Mouse (Mus musculus) neural tube, embryonic 11.5 days (tissue): ENCODE data around the gene H2afz. TPM values are rescaled to one million over a fixed set of nuclear protein-coding genes. Genes with fewer than 3 reads are reported as not detected.
A peak's percentile ranks its signal among the peaks of the same experiment; 100 is the strongest.

ENCODE experiments used
- ATAC-seq: fragments of 200-750 bp; cut with Nextera tagmentation; 2 replicates; pipeline ENCODE4 v1.8.0; 2017; ENCODE audit warnings: moderate number of reproducible peaks, mild to moderate bottlenecking, moderate TSS enrichment, moderate library complexity; ENCODE audit not compliant: insufficient read depth, low FRiP score, low TSS enrichment
- DNase-seq: peaks from one replicate; pipeline ENCODE4 v3.0.0-alpha.2; 2015; ENCODE audit warnings: low spot score
- H3K27ac ChIP-seq: fragments of 300-500 bp; sonication (generic); 2 replicates; pipeline ENCODE4 v1.5.1; 2014; ENCODE audit warnings: low read depth, mild to moderate bottlenecking, low read length
- H3K27me3 ChIP-seq: fragments of 300-500 bp; sonication (generic); 2 replicates; pipeline ENCODE4 v1.6.1; 2014; ENCODE audit warnings: mild to moderate bottlenecking, low read length, mixed read lengths; ENCODE audit not compliant: control insufficient read depth, insufficient read depth
- H3K36me3 ChIP-seq: fragments of 300-500 bp; sonication (generic); 2 replicates; pipeline ENCODE4 v1.6.1; 2014; ENCODE audit warnings: mild to moderate bottlenecking, low read length, moderate library complexity, mixed read lengths; ENCODE audit not compliant: control insufficient read depth, insufficient read depth
- H3K4me1 ChIP-seq: fragments of 300-500 bp; sonication (generic); 2 replicates; pipeline ENCODE4 v1.6.1; 2014; ENCODE audit warnings: low read length, mixed read lengths; ENCODE audit not compliant: control insufficient read depth, insufficient read depth
- H3K4me2 ChIP-seq: fragments of 300-500 bp; sonication (generic); 2 replicates; pipeline ENCODE4 v1.6.1; 2014; ENCODE audit warnings: low read depth, mild to moderate bottlenecking, moderate library complexity
- H3K4me3 ChIP-seq: fragments of 300-500 bp; sonication (generic); 2 replicates; pipeline ENCODE4 v1.5.1; 2014; ENCODE audit warnings: low read depth, low read length
- H3K9ac ChIP-seq: fragments of 300-500 bp; sonication (generic); 2 replicates; pipeline ENCODE4 v1.6.1; 2014; ENCODE audit warnings: mild to moderate bottlenecking, low read length
- H3K9me3 ChIP-seq: fragments of 300-500 bp; sonication (generic); 2 replicates; pipeline ENCODE4 v1.6.1; 2016; ENCODE audit warnings: low read length; ENCODE audit not compliant: control insufficient read depth
- WGBS: fragments of 180-500 bp; shearing (Covaris S2); extraction: QIAGEN DNeasy Blood & Tissue Kit; methylation state at CpG from one replicate; pipeline ENCODE4 v1.1.7; 2014; 5-methylcytosine and 5-hydroxymethylcytosine counted together
- polyA plus RNA-seq: library from polyadenylated mRNA; unstranded; fragments of >200 nt; fragmentation: Nextera tagmentation; extraction: Ambion mirVana; gene quantifications from 2 replicates; pipeline ENCODE4 v1.2.1, GENCODE M21; 2014

The H2afz gene
- polyA plus RNA-seq, 1 experiment from 2014 or later = 2,454 TPM

DNA sequence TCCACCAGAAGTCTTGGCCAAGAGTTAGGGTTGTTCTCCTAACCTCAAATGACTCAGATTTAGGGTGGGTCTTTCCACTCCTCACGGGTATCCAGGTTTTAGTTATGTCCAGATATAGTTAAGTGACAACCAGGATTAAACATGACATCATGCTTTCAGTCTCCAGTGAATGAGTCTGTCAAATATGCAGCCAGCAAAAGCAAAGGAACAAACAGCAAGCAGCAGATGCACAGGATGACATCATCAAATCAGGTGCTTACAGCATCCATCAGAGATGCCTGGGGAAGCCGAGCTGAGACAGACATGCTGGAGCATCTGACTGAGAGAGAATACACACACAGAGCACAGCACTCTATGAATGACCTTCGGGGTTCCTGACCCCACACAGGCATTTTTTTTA, 9.0 kb upstream of the H2afz start:
- WGBS = 82% methylated on average over 3 of the region's 3 CpGs
- Histone ChIP-seq H3K9me3 (no peaks in the 10 kb centered on the region), H3K27ac (no peak overlapping the region), H3K9ac (no peak overlapping the region), H3K27me3 (no peaks in the 10 kb centered on the region), H3K36me3 (no peaks in the 10 kb centered on the region), H3K4me3 (no peak overlapping the region), H3K4me1 (no peaks in the 10 kb centered on the region), H3K4me2 (no peak overlapping the region)
- ATAC-seq (no peak), DNase-seq (no peak)

DNA sequence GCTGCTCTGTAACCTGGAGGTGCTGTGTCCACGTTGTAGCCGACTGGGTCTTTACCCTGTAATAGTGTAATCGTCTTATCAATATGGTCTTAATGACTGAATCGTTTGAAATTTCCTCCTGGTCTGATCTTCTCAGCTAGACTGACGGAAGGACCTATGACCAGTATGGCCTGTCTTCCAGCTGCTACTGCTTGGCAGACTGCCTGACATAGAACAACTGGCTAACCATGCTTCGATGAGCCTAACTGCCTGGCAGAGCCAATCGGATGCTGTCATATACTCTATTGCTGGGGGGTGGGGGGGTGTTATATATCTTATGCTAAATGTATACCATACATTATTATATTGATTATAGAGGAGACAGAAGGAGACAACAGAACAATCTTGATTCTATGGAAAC, 8.2 kb upstream of the H2afz start:
- no peak overlapping the region for H3K4me3 ChIP-seq
- H3K27me3 ChIP-seq = no peaks in the 10 kb centered on the region
- H3K4me1 ChIP-seq = no peaks in the 10 kb centered on the region
- no peaks in the 10 kb centered on the region for H3K36me3 ChIP-seq
- H3K27ac ChIP-seq = no peak overlapping the region
- H3K9ac ChIP-seq = no peak overlapping the region
- ATAC-seq = no peak
- WGBS = 90% methylated on average over 7 of the region's 7 CpGs
- H3K9me3 ChIP-seq = no peaks in the 10 kb centered on the region
- H3K4me2 ChIP-seq = no peak overlapping the region
- DNase-seq = no peak

DNA sequence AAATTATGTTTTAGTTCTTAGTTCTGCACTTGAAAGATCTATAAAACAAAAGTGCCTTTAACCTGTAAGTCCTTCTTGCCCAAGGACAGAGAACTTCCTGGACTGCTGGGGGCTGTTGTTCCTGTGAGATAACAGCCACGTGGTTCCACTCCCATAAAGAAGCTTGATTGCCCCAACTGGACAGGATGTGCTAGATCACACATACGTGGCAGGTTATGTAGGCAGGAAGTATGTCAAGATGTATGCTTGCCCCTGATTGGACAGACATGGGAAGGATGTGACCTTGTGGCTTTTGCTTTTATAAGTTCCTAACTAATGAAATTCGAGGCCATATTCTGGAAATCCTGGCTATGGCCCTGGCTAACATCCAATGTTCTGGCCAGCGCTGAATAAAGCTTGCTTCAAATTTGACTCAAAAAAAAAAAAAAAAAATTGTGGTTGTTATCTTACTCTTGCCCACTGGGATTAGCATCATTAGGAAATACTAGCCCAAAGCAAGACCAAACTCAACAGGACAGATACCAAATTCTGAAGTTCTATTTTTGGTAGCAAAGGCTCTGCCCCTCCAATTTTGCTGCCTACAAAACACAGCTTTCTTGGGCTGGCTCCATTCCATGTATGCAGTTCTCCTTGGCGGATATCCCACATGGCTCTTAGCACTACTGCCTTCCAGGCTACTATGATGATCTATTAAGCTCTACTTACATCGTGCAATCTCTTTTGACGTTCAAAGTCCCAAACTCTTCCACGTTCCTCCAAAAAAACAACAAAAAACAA, 3.7 kb upstream of the H2afz start:
- no peak for ATAC-seq
- WGBS = 82% methylated on average over 8 of the region's 8 CpGs
- no peaks in the 10 kb centered on the region for H3K27me3 ChIP-seq

DNA sequence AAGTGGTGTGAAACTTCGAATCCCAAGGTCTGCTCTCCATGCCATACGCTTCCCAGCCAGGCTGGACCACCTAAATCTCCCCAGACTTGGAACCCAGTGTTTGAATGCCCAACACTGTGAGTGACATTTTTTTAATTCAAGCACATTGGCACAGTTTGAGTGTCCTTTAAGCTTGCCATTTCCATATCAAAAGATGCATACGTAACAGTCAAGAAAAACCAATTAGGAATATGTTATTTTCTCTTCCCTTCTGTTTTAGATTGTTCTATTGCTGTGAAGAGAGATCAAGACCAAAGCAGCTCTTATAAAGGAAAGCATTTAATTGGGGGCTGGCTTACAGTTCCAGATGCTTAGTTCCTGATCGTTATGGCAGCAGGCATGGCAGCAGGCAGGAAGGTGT, 2.9 kb upstream of the H2afz start:
- 98% methylated on average over 4 of the region's 4 CpGs for WGBS
- no peaks in the 10 kb centered on the region for H3K27me3 ChIP-seq
- no peak overlapping the region for H3K27ac ChIP-seq
- no peaks in the 10 kb centered on the region for H3K36me3 ChIP-seq
- H3K4me2 ChIP-seq = no peak overlapping the region
- no peak overlapping the region for H3K9ac ChIP-seq
- no peaks in the 10 kb centered on the region for H3K9me3 ChIP-seq
- DNase-seq (no peak), ATAC-seq (no peak)
- H3K4me3 ChIP-seq = no peak overlapping the region
- no peaks in the 10 kb centered on the region for H3K4me1 ChIP-seq

More for the DNA sequence above, 3.7 kb upstream of the H2afz start:
- H3K4me3 ChIP-seq = no peak overlapping the region
- no peaks in the 10 kb centered on the region for H3K9me3 ChIP-seq
- no peaks in the 10 kb centered on the region for H3K36me3 ChIP-seq
- H3K9ac ChIP-seq = no peak overlapping the region
- no peaks in the 10 kb centered on the region for H3K4me1 ChIP-seq
- no peak overlapping the region for H3K27ac ChIP-seq
- no peak for DNase-seq
- no peak overlapping the region for H3K4me2 ChIP-seq

DNA sequence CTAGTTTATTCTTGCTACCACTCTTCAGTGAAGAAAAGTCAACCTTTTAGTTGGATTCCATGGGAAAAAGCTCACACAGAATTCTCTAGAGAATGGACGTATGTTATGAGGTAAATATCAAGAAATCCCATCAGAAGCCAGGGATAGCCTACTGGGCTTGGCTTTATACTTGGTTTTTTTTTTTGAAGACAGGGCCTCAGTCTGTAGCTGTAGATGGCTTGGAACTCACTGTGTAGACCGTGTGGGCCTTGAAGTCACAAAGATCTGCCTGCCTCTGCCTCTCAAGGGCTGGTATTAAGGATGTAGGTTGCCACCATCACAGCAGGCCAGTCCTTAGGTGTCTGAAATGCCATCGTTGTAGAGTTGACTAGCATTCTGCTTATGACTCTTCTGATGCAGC, 1.7 kb upstream of the H2afz start:
- Histone ChIP-seq H3K4me2 (no peak overlapping the region), H3K27me3 (no peaks in the 10 kb centered on the region), H3K36me3 (no peaks in the 10 kb centered on the region), H3K4me3 (no peak overlapping the region), H3K4me1 (peaks cover 6% of the 10 kb centered on the region; the same call in 1 of the 2 replicates), H3K27ac (no peak overlapping the region), H3K9ac (no peak overlapping the region), H3K9me3 (no peaks in the 10 kb centered on the region)
- DNase-seq (no peak), ATAC-seq (no peak)
- 95% methylated on average over 3 of the region's 3 CpGs for WGBS

DNA sequence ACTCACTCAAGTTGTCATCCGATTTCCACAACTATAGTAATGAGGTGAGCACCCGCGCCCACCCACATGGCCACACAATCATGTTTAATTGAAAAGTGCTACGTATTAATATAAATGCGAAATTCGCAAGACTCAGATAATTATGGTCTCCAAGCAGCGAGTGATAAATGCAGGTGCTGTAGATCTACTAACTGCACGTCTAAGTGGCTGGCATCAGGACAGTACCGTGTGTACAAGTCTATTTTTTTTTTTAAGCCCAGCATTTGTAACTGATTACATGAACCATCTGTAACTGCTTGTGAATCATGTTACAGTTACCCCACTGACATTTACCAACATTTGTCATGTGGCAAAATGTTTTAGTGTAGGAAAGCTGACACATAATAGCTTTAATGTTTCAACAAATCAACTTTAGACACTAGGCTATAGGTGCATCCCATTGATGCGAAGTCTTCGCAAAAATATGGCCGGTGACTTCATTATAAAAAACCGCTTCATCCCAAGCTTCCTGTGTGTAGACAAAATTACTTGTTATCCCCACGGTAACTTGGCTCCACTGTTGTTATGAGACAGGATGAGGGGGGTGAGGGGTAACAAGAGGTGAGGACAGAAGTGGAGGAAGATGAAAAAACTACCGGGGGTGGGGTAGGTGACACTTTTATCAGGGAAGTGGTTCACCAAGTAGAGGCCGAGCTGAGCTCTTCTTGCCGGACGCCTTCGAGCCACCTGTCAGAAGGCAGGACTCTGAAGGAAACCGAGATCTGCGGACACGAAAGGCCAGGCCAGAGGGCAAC, 760 bp upstream of the H2afz start:
- peak overlapping the region; percentile 71 for H3K9ac ChIP-seq
- H3K36me3 ChIP-seq = no peaks in the 10 kb centered on the region
- DNase-seq = no peak
- 40% methylated on average over 22 of the region's 22 CpGs for WGBS
- H3K4me3 ChIP-seq = peak overlapping the region; percentile 88
- H3K4me2 ChIP-seq = peak overlapping the region; percentile 48
- H3K27ac ChIP-seq = peak overlapping the region; percentile 75
- ATAC-seq = no peak
- peaks cover 6% of the 10 kb centered on the region; the same call in 1 of the 2 replicates for H3K4me1 ChIP-seq
- H3K27me3 ChIP-seq = no peaks in the 10 kb centered on the region
- no peaks in the 10 kb centered on the region for H3K9me3 ChIP-seq

DNA sequence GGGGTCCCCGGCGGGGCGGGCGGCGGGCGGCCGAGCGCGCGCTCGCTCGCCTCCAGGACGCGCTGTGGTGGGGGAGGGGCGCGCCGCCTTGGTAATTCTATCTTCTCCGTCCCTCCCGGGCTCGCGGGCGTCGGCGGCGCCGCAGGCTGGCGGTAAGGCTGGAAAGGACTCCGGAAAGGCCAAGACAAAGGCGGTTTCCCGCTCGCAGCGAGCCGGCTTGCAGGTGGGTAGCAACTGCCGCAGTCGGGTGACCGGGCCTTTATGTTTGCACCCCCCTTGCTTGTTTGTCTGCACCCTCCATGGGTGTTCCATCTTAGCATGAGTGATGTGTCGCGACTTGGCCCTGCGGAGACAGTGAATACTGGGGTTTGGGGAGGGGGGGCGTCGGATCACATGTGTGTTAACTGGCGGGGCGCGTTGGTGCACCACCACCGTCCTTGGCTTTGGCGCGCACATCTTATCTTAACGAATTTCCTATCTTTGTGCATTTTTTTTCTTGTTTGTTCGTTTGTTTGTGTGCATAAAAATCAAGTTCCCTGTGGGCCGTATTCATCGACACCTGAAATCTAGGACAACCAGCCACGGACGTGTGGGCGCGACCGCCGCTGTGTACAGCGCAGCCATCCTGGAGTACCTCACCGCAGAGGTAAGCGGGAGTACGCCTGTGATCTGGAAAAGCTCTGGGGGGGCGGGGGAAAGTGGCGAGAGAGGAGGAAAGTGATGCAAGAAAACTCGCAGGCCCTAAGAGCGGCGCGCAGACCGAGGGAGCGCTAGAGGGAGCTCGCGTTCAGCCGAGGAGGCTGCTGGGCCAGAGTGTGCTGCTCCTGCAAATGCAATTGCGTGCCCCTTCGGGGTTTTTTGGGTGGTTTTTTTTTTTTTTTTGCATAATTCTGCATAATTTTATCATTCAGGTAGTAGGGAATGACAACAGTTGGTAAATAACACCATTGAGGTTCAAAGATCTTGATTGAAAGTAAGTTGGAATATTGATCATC, 998 bp downstream of the H2afz start:
- peak overlapping the region; percentile 95 for H3K9ac ChIP-seq
- H3K9me3 ChIP-seq = no peaks in the 10 kb centered on the region
- DNase-seq (peak; percentile 94), ATAC-seq (peak; percentile 12)
- H3K36me3 ChIP-seq = no peaks in the 10 kb centered on the region
- peak overlapping the region; percentile 44 for H3K4me2 ChIP-seq
- peaks cover 6% of the 10 kb centered on the region; the same call in 1 of the 2 replicates for H3K4me1 ChIP-seq
- peak overlapping the region; percentile 99 for H3K27ac ChIP-seq
- no peaks in the 10 kb centered on the region for H3K27me3 ChIP-seq
- under 1% methylated on average over 66 of the region's 74 CpGs for WGBS
- peak overlapping the region; percentile 88 for H3K4me3 ChIP-seq

DNA sequence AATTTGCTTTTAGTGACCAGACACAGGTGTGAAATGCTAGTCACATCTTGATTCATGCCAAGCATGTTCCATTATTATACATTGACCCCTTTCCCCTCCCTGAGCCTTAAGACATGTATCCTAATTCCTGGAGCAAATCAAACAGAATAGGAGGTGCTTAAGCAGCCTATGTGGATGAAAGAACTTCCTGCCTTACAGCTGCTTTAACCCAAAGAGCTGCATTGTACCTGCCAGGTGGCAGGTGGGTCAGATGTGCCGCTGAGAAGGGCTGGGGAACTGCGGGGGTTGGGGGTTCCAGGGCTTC, 2.8 kb downstream of the H2afz start:
- DNase-seq (no peak), ATAC-seq (no peak)
- H3K36me3 ChIP-seq = no peaks in the 10 kb centered on the region
- WGBS = 0% methylated on average over 2 of the region's 2 CpGs
- no peaks in the 10 kb centered on the region for H3K27me3 ChIP-seq
- H3K4me3 ChIP-seq = peak overlapping the region; percentile 72
- H3K27ac ChIP-seq = peak overlapping the region; percentile 97
- peaks cover 6% of the 10 kb centered on the region; the same call in 1 of the 2 replicates for H3K4me1 ChIP-seq
- H3K9ac ChIP-seq = peak overlapping the region; percentile 94
- no peaks in the 10 kb centered on the region for H3K9me3 ChIP-seq
- H3K4me2 ChIP-seq = peak overlapping the region; percentile 89
